ENCODE assay signal across 19 mouse cellular contexts in genomic region chr3:94383476-94383875, GRCm38 (mm10). TPM values are rescaled to one million over a fixed set of nuclear protein-coding genes. Genes with fewer than 3 reads are reported as not detected.
"Had no signal": no experiment of that assay in that cellular context is flagged by ENCODE, and none has a peak within 500 bp of the region (broad histone marks: within the 10 kb centered on the region; RNA-seq: fewer than 3 reads in every experiment).

No protein-coding gene starts in this region.

- H3K27me3 ChIP-seq: limb, embryonic 15.5 days; midbrain, embryonic 12.5 days; neural tube, embryonic 13.5 days had no signal

- DNase-seq: kidney, adult 9 months; kidney, postnatal 10 days; layer of hippocampus, adult 9-11 months; layer of hippocampus, postnatal 36 days; lung, adult 18-20 months; retina, postnatal 1 day; right cerebral cortex, postnatal 4 days; spleen, adult 18-20 months had no signal

- H3K36me3 ChIP-seq: limb, embryonic 15.5 days; midbrain, embryonic 12.5 days; neural tube, embryonic 13.5 days had no signal

- ATAC-seq: intestine, embryonic 16.5 days; midbrain, embryonic 16.5 days had no signal

- H3K4me3 ChIP-seq: limb, embryonic 15.5 days; midbrain, embryonic 12.5 days; neural tube, embryonic 13.5 days had no signal

- H3K4me1 ChIP-seq: limb, embryonic 15.5 days; midbrain, embryonic 12.5 days; neural tube, embryonic 13.5 days had no signal

- H3K27ac ChIP-seq: limb, embryonic 15.5 days; liver, embryonic 14.5 days; midbrain, embryonic 12.5 days; neural tube, embryonic 13.5 days had no signal

RNA-seq across cellular contexts. Expression of gene Rorc, which starts 10.9 kb away (rescaled TPM):
- total RNA-seq: megakaryocyte-erythroid progenitor cell, adult 5-6 weeks had no signal

RNA-seq across cellular contexts. Expression of gene Lingo4, which starts 14.8 kb away (rescaled TPM):
- polyA plus RNA-seq: limb, embryonic 11.5 days had no signal

RNA-seq across cellular contexts. Expression of gene C2cd4d, which starts 21.2 kb away (rescaled TPM):
- total RNA-seq: layer of hippocampus, postnatal 36 days; megakaryocyte-erythroid progenitor cell, adult 5-6 weeks had no signal

RNA-seq across cellular contexts. Expression of gene Them5, which starts 41.6 kb away (rescaled TPM):
- total RNA-seq: layer of hippocampus, adult 18-20 months; layer of hippocampus, postnatal 36 days; left cerebral cortex, adult 8-10 months; left cerebral cortex, postnatal 25 days; megakaryocyte-erythroid progenitor cell, adult 5-6 weeks had no signal
- polyA plus RNA-seq: limb, embryonic 11.5 days; liver, embryonic 14.5 days; midbrain, embryonic 12.5 days; midbrain, embryonic 16.5 days; neural tube, embryonic 13.5 days had no signal
